Mouse (Mus musculus) T-helper 1 cell (primary cell): ENCODE data around the gene Gm15557.

Experiments used
- in situ Hi-C: fragments of 300-600 bp; cut with MboI, MseI; formaldehyde crosslinking; loops from one replicate; pipeline ENCODE4 v1.15.1; 2025; ENCODE audit warnings: high pct_unique_total_duplicates

Gm15557 gene

DNA sequence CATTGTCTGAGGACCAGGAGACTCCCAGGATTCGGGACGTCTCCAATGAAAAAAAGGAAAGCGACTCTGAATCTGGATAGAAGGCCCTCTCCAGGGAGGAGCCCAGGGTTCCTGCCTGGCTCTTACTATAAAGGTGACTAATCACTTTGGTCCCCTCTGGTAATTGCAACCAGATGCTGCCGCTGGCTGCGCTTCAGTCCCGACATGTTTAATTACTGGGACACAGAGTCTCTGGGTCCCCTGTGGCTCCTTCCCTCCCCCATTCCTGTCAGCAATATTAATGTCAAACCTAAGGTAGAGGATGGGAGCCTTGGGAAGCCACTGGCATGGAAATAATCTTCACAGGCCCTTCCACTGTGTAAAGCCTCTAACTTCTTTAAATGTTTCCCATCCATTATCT, 8.8 kb downstream of the Gm15557 start:
- in situ Hi-C loops = no loop called here

DNA sequence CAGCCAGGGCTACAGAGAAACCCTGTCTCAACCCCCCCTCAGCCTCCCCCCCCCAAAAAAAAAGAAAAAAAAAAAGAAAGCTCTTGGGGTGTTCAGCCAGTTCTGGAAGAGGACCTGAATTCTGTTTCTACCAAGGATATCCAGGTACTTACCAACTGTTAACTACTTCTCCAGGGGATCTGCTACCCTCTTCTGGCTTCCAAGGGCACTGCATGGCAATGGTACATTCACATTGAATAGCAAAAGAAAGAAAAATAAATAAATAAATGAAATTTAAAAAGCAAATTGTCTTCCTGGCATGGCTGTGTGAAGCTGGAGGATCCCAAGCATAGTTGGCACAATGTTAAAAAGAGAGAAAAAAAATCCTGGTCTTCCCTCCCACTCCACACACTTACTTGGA, 11.5 kb downstream of the Gm15557 start:
- in situ Hi-C loops = no loop called here

DNA sequence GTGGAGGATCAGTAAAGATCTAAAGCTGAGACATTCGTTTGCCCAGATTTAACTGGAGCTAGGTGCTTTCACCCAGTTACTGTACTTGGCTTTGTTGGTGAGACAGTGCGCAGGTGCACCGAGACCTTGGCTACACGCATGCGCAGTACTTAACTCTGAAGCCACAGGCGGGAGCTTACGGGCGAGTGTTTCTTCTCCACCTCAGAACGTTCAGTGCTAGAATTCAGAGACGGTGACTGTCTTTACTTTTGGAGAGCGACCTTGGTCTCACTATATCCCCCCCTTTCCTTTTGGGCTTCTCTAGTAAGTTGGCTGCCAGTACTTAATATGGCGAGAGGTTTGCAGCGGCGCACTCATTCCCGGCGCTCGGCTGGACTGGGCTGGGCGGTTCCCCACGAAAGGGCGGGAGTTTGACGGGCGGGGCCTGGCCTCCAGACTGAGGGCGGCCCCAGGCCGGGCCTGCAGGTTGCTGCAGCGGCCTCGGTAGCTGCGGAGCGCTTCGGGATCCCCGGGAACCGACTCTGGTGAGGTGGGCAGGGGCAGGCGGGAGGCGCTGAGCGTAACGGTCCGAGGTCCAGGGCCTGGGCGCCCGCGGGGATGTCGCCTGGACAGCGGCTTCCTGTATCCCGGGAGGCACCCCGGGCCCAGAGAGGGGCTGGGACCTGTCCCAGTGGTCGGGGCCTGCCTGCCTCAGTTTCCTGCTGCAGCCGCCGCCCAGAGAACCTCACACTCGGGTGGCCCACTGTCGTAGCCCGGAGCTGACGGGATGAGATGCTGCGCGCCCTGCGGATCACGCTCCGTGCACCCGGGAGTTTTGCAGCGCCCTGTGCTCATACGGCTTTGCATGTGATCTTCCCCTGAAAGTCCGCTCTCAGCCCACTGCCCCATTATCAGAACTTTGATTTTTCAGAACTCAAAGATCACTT, 15.9 kb downstream of the Gm15557 start, which contains the start of gene Cep250:
Gene Cep250 (plus strand): TSS at position 325 of the 926 bp plus-strand sequence.
- in situ Hi-C loops = no loop called here

GRCm38 (mm10) chr2:155959981-155960380, 19.5 kb downstream of the Gm15557 start:
- in situ Hi-C loops = no loop called here

DNA sequence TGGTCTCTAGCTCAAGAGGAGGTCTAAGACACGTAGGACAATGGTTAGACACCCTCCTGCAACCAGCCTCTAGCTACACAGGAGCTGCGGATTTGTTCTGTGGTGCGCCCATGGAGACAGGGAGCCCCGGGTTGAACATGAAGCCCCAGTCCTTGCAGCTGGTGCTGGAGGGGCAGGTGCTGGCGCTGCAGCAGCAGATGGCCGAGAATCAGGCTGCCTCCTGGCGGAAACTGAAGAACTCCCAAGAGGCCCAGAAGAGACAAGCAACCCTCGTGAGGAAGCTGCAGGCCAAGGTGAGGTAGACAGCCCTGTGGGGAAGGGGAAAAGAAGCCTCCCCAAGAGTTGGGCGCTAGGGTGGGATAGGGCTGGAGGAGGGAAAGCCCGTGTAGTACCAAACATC, 21.3 kb downstream of the Gm15557 start:
- in situ Hi-C loops = no loop called here

GRCm38 (mm10) chr2:155962991-155963390, 22.5 kb downstream of the Gm15557 start:
- in situ Hi-C loops = no loop called here

- in situ Hi-C loops = no loop called here
These were observed 32.8 kb downstream of the Gm15557 start for GRCm38 (mm10) chr2:155973348-155973747.

GRCm38 (mm10) chr2:155974087-155974731, 33.7 kb downstream of the Gm15557 start:
- in situ Hi-C loops = no loop called here

GRCm38 (mm10) chr2:155979328-155979991, 38.9 kb downstream of the Gm15557 start:
- in situ Hi-C loops = no loop called here

- in situ Hi-C loops = no loop called here
These were observed 45.2 kb downstream of the Gm15557 start for GRCm38 (mm10) chr2:155985776-155986175.

GRCm38 (mm10) chr2:155987131-155987530, 46.6 kb downstream of the Gm15557 start:
- in situ Hi-C loops = no loop called here

- in situ Hi-C loops = no loop called here
These were observed 48.6 kb downstream of the Gm15557 start for GRCm38 (mm10) chr2:155989085-155989484.

DNA sequence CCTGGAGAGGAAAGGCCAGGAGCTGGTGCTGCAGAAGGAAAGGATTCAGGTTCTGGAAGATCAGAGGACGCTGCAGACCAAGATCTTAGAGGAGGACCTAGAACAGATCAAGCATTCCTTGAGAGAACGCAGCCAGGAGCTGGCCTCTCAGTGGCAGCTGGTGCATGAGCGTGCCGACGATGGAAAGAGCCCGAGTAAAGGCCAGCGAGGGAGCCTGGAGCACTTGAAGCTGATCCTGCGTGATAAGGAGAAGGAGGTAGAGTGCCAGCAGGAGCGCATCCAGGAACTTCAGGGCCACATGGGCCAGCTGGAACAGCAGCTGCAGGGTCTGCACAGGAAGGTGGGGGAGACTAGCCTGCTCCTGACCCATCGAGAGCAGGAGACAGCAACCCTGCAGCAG, 50.6 kb downstream of the Gm15557 start:
- in situ Hi-C loops = no loop called here

GRCm38 (mm10) chr2:155991863-155992321, 51.4 kb downstream of the Gm15557 start:
- in situ Hi-C loops = no loop called here
